Mouse (Mus musculus) embryonic facial prominence, embryonic 15.5 days (tissue): ENCODE measurements around the gene Itga9. TPM values are rescaled to one million over a fixed set of nuclear protein-coding genes. Genes with fewer than 3 reads are reported as not detected.

Source experiments
- ATAC-seq: fragments of 200-750 bp; cut with Nextera tagmentation; 2 replicates; pipeline ENCODE4 v1.8.0; 2017; ENCODE audit warnings: low read depth, moderate TSS enrichment; ENCODE audit not compliant: insufficient number of reproducible peaks, low FRiP score, low TSS enrichment
- H3K27ac ChIP-seq: fragments of 300-500 bp; sonication (generic); replicated peaks from 2 replicates; pipeline ENCODE4 v1.5.1; 2015; ENCODE audit warnings: mild to moderate bottlenecking, inconsistent platforms
- H3K27me3 ChIP-seq: fragments of 300-500 bp; sonication (generic); 2 replicates; pipeline ENCODE4 v1.6.1; 2015; ENCODE audit warnings: inconsistent platforms
- H3K36me3 ChIP-seq: fragments of 300-500 bp; sonication (generic); 2 replicates; pipeline ENCODE4 v1.6.1; 2015; ENCODE audit warnings: mild to moderate bottlenecking, inconsistent platforms
- H3K4me1 ChIP-seq: fragments of 300-500 bp; sonication (generic); 2 replicates; pipeline ENCODE4 v1.6.1; 2015; ENCODE audit warnings: inconsistent platforms
- H3K4me2 ChIP-seq: fragments of 300-500 bp; sonication (generic); replicated peaks from 2 replicates; pipeline ENCODE4 v1.6.1; 2015; ENCODE audit warnings: mild to moderate bottlenecking, inconsistent platforms
- H3K4me3 ChIP-seq: fragments of 300-500 bp; sonication (generic); replicated peaks from 2 replicates; pipeline ENCODE4 v1.5.1; 2015; ENCODE audit warnings: mild to moderate bottlenecking, inconsistent platforms
- H3K9ac ChIP-seq: fragments of 300-500 bp; sonication (generic); 2 replicates; pipeline ENCODE4 v1.6.1; 2015; ENCODE audit warnings: inconsistent platforms
- H3K9me3 ChIP-seq: fragments of 300-500 bp; sonication (generic); replicated peaks from 2 replicates; pipeline ENCODE4 v1.6.1; 2016; ENCODE audit warnings: inconsistent platforms
- WGBS: fragments of 180-500 bp; shearing (Covaris S2); methylation state at CpG from one replicate; pipeline ENCODE4 v1.1.7; 2015; 5-methylcytosine and 5-hydroxymethylcytosine counted together
- polyA plus RNA-seq: library from polyadenylated mRNA; unstranded; fragments of >200 nt; fragmentation: Nextera tagmentation; extraction: Ambion mirVana; gene quantifications from 2 replicates; pipeline ENCODE4 v1.2.1, GENCODE M21; 2015

Gene Itga9
- polyA plus RNA-seq, 1 experiment from 2014 or later: 14.7 TPM

DNA sequence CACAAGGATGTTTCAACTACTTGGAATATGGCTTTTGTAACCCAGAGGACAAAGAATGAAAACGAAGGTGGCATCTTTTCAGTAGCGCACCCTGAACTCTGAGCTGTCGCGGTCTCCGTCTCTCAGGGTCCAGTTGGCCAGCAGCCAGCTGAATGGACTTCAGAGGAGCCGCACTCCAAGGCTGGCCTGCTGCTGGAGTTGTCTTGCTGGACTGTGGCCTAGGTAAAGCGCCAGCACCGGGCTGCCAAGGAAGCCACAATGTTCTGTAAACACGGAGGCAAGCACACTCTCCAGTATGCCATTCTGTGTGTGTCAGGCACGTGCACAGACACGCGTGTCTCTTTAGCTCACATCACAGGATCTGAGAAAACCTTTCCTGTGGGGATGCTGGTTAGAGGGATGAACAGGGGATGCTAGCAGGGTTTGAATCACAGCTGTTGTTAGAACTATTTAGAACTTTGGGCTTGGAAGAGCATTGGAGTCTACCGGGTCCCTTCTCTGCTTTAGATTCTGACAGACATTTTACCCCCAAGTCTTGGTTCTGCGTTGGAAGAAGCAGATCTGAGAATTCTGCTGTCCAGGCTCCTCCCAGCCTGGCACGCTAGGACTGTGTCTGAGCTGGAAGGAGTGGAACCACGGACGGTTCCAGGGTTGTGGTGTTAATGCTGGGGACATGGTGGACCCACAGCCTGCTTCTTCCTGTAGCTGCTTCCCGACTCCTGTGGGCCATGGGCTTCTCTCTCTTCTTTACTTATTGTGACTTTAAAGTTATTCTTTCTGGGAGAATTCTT, 16.1 kb downstream of the Itga9 start:
- Histone ChIP-seq H3K27ac (no peak overlapping the region), H3K27me3 (no peaks in the 10 kb centered on the region), H3K4me1 (peaks cover 22% of the 10 kb centered on the region), H3K4me3 (no peak overlapping the region), H3K9ac (no peak overlapping the region), H3K9me3 (no peaks in the 10 kb centered on the region), H3K4me2 (no peak overlapping the region), H3K36me3 (0 out of 2 replicates have a peak, but pooled peaks cover 7% of the 10 kb centered on the region)
- no peak for ATAC-seq
- 76% methylated on average over 18 of the region's 18 CpGs for WGBS

DNA sequence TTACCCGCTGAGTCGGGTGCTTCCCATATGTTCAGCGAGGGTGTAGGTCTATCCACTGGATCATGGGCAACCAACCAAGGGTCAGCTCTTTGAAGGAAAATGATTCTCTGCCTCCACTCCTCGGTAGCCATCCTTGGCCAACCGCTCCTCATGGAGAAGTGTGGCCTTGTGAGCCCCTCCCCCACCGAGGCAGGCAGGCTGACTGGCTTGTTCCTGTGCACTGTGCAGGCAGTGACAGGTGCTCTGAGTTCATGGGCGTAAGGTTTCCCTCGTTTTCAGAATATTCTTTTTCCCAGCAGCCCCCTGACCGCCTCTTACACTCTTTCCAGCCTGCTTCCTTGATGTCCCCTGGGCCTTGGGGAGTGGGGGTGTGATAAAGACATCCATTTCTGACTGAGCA, 17.0 kb downstream of the Itga9 start:
- H3K4me3 ChIP-seq: no peak overlapping the region
- no peaks in the 10 kb centered on the region for H3K9me3 ChIP-seq
- H3K36me3 ChIP-seq: 0 out of 2 replicates have a peak, but pooled peaks cover 7% of the 10 kb centered on the region
- WGBS: 48% methylated on average over 9 of the region's 9 CpGs
- no peaks in the 10 kb centered on the region for H3K27me3 ChIP-seq
- no peak overlapping the region for H3K4me2 ChIP-seq
- ATAC-seq: no peak; the same call in 1 of the 2 replicates
- H3K27ac ChIP-seq: no peak overlapping the region
- peaks cover 22% of the 10 kb centered on the region for H3K4me1 ChIP-seq
- H3K9ac ChIP-seq: no peak overlapping the region

- Histone ChIP-seq H3K4me3 (no peak overlapping the region), H3K9ac (no peak overlapping the region), H3K4me1 (peaks cover 22% of the 10 kb centered on the region), H3K27ac (no peak overlapping the region), H3K4me2 (no peak overlapping the region), H3K36me3 (peaks cover 7% of the 10 kb centered on the region; the same call in 1 of the 2 replicates), H3K9me3 (no peaks in the 10 kb centered on the region), H3K27me3 (no peaks in the 10 kb centered on the region)
- no peak for ATAC-seq
- 29% methylated on average over 7 of the region's 7 CpGs for WGBS
Measured at GRCm38 (mm10) chr9:118624146-118624545, 17.7 kb downstream of the Itga9 start.

DNA sequence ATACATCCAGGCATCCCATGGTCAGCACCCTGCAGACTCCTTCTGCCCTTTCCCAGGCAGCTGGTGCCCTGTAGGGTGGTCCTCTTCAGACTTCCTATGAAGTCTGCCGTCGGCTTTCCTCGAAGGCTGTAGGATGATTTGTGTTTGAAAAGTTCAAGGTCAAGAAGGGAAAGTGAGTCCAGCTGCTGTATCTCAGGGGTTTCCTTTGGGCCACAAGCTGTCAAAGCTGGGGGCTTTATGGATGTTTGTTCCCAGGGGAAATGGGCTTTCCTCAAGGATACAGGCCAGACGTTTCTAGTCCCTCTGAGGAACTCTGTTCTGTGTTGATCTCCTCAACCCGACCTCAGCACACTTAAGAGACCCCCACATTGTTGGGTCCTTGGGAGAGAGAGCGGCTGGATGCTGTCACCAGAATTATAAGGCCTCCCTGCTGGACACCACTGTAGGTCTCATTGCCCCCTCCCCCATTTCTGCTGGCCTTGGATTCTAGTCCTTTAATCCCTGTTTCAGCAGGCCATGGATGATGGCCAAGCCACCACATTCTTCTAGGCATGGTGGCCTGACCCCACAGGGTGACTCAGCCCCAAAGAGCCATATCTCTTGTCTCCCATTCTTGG, 23.4 kb downstream of the Itga9 start:
- 57% methylated on average over 6 of the region's 6 CpGs for WGBS
- Histone ChIP-seq H3K4me2 (no peak overlapping the region), H3K27ac (no peak overlapping the region), H3K9me3 (no peaks in the 10 kb centered on the region), H3K4me1 (no peaks in the 10 kb centered on the region), H3K27me3 (no peaks in the 10 kb centered on the region), H3K4me3 (no peak overlapping the region), H3K36me3 (peaks cover 16% of the 10 kb centered on the region; the same call in 1 of the 2 replicates), H3K9ac (no peak overlapping the region)
- ATAC-seq: no peak

DNA sequence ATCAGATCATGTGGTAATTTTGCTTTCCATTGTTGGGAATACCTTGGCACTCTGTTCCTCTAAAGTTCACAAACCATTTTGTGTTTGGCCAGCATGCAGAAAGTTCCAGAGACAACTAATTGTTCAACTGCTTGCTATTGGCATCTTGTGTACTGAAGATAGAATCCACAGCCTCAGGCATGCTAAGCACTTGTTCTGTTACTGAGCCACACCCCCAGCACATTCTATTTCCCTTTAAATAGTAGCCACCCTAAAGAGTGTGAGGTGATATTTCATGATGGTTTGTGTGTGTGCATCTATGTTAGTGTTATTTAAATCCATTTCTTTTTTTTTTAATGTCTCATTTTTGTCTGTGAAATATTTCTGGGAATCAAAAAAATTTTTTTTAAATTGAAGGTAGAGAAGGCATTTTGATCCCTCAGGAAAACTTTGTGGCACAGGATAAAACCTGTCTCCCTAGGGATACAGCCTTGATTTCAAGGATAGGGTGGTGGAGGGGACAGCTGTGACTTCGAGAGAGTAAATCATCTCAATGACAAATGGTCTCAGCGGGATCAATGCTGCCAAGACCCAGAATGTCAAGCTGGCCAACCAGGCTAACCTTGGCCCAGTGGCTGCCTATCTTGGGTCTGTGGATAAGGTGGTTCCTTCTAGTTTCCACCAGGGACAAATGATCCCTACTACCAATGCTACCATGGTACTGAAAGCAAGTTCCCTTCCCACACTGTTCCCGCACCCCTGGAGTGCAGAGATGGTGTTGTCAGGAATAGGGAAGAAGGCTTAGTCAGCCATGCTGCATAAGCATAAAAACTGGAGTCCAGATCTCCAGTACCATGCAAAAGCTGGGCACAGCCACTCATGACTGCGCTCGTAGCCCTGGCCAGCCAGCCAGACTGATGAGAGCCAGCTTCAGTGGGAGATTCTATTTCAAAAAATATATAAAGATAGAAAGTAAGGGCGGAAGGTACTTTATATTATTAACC, 25.6 kb downstream of the Itga9 start:
- Histone ChIP-seq H3K9me3 (no peaks in the 10 kb centered on the region), H3K27me3 (no peaks in the 10 kb centered on the region), H3K9ac (no peak overlapping the region), H3K36me3 (peaks cover 26% of the 10 kb centered on the region), H3K27ac (no peak overlapping the region), H3K4me3 (no peak overlapping the region), H3K4me2 (no peak overlapping the region), H3K4me1 (no peaks in the 10 kb centered on the region)
- no peak for ATAC-seq
- WGBS: 83% methylated on average over 6 of the region's 6 CpGs

GRCm38 (mm10) chr9:118632758-118633143, 26.3 kb downstream of the Itga9 start:
- Histone ChIP-seq H3K36me3 (peaks cover 24% of the 10 kb centered on the region), H3K9ac (no peak overlapping the region), H3K4me2 (no peak overlapping the region), H3K27ac (no peak overlapping the region), H3K9me3 (no peaks in the 10 kb centered on the region), H3K4me3 (no peak overlapping the region), H3K4me1 (no peaks in the 10 kb centered on the region), H3K27me3 (no peaks in the 10 kb centered on the region)
- no peak for ATAC-seq
- 70% methylated on average over 14 of the region's 14 CpGs for WGBS

DNA sequence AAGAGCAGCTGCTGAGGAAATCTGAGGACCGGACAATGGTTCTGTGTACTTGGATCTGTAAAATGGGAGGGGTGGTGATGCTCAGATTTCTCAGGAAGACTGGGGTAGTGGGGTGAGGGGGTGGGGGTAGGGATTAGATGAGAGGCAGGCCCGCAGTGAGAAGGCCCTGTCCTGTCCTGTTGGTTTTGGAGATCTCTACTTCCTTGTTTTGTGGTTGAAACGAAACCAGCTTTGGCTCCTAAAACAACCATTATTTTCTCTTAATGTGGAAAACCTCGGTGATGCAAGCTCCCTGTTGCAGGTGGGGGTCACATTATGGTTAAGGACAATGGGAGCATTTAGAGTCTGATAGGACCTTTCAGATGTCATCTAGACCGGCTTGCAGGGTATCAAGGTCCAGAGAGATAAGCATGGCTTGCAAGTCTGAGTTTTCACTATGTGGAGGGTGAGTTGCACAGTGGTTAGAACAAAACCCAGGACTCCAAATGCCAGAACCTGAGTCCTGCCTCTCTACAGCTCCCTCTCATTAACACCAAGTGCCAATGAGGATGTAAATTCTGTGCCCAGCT, 32.2 kb downstream of the Itga9 start:
- no peak overlapping the region for H3K27ac ChIP-seq
- H3K4me2 ChIP-seq: no peak overlapping the region
- ATAC-seq: no peak
- H3K4me1 ChIP-seq: 0 out of 2 replicates have a peak, but pooled peaks cover 4% of the 10 kb centered on the region
- WGBS: 66% methylated on average over 5 of the region's 5 CpGs
- no peaks in the 10 kb centered on the region for H3K27me3 ChIP-seq
- no peaks in the 10 kb centered on the region for H3K9me3 ChIP-seq
- H3K4me3 ChIP-seq: no peak overlapping the region
- H3K36me3 ChIP-seq: peaks cover 33% of the 10 kb centered on the region
- H3K9ac ChIP-seq: no peak overlapping the region

- Histone ChIP-seq H3K4me2 (no peak overlapping the region), H3K36me3 (no peaks in the 10 kb centered on the region; the same call in 1 of the 2 replicates), H3K27me3 (no peaks in the 10 kb centered on the region), H3K4me1 (0 out of 2 replicates have a peak, but pooled peaks cover 4% of the 10 kb centered on the region), H3K4me3 (no peak overlapping the region), H3K9ac (no peak overlapping the region), H3K9me3 (no peaks in the 10 kb centered on the region), H3K27ac (no peak overlapping the region)
- ATAC-seq: no peak
- WGBS: 82% methylated on average over 17 of the region's 17 CpGs
Measured at GRCm38 (mm10) chr9:118645698-118646355, 39.3 kb downstream of the Itga9 start.

GRCm38 (mm10) chr9:118647495-118647894, 41.0 kb downstream of the Itga9 start:
- no peak overlapping the region for H3K27ac ChIP-seq
- H3K4me1 ChIP-seq: peaks cover 15% of the 10 kb centered on the region
- no peak overlapping the region for H3K4me3 ChIP-seq
- no peaks in the 10 kb centered on the region; the same call in 1 of the 2 replicates for H3K36me3 ChIP-seq
- H3K9ac ChIP-seq: no peak overlapping the region
- no peaks in the 10 kb centered on the region for H3K9me3 ChIP-seq
- WGBS: 80% methylated on average over 3 of the region's 3 CpGs
- H3K27me3 ChIP-seq: no peaks in the 10 kb centered on the region
- ATAC-seq: no peak
- H3K4me2 ChIP-seq: no peak overlapping the region

- Histone ChIP-seq H3K27ac (no peak overlapping the region), H3K9ac (no peak overlapping the region), H3K9me3 (no peaks in the 10 kb centered on the region), H3K4me3 (no peak overlapping the region), H3K4me1 (peaks cover 15% of the 10 kb centered on the region), H3K4me2 (no peak overlapping the region), H3K36me3 (peaks cover 8% of the 10 kb centered on the region; the same call in 1 of the 2 replicates), H3K27me3 (no peaks in the 10 kb centered on the region)
- WGBS: 34% methylated on average over 4 of the region's 4 CpGs
- ATAC-seq: no peak
Measured at GRCm38 (mm10) chr9:118650976-118651375, 44.5 kb downstream of the Itga9 start.
